Mouse (Mus musculus) spleen, postnatal 0 days (tissue): Measurements from ENCODE around the gene Il24. TPM values are rescaled to one million over a fixed set of nuclear protein-coding genes. Genes with fewer than 3 reads are reported as not detected.

ENCODE experiments used
- polyA plus RNA-seq: library from polyadenylated mRNA; unstranded; fragments of >200 nt; fragmentation: Nextera tagmentation; extraction: Ambion mirVana; gene quantifications from 2 replicates; pipeline ENCODE4 v1.2.1, GENCODE M21; 2015

Il24 gene
- polyA plus RNA-seq: not detected in 2 replicates

DNA sequence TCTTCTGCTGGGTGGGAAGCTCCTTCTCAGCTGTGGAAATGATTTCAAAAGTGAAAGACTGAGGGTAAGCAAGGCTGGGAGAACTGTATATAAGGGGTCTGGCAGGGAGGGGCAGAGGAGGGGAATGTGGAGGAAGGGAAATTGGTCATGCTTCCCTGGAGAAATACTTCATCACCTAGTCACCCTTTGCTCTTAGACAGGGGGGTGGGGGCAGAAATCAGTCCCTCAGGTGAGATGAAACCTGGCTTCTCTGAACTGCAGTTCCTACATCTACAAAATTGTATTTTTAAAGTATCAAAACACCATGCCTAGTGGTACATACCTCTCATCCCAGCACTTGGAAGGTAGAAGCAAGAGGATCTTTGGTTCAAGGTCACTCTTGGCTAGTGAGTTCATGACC, at the start of gene Il24:
TSS of gene Il24 (minus strand) at position 101 of the 400 bp plus-strand sequence.

DNA sequence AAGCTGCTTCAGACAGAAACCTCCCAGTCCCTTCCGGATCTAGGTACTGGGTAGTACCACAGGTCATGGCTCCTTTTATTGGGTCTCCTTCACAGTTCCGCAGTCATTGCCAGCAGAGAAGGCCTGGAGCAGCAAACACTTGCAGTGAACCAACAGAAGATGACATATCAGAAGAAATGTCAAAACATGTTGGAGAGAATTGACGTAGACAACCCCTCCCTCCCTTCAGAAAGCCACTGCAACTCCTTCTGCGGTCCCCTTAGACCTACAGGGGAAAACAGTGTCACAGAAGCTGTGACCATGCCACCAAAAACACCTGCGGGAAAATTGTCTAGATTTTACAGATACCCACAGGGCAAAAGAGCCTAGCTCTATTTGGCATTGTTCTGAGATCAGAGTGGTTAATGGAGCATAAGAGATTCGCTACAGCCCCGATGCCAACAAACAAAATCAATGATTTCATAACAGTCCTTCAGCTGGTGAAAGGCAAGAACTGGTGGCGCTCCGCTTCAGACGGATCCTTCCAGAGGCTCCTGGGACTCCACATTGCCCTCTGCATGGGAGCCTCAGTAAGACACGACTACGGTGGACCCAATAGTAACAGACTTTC, 24.3 kb upstream of the Il24 start, which contains the start of gene Il20:
TSS of gene Il20 (minus strand) at position 51 of the 610 bp plus-strand sequence.

GRCm38 (mm10) chr1:130865541-130866221, 21.6 kb downstream of the Il24 start, which contains the start of gene Fcmr:
TSS of gene Fcmr (plus strand) at chr1:130865669.

Other genes with a start within 250 kb of the Il24 start
- gene C4bp, start 225.8 kb downstream of the Il24 start, polyA plus RNA-seq: 0.08 and 0.23 TPM in 2 replicates
- gene Gm29427, start 171.7 kb downstream of the Il24 start, polyA plus RNA-seq: not detected in 2 replicates
- 29.8 and 33.8 TPM in 2 replicates for gene Yod1, start 170.1 kb downstream of the Il24 start, polyA plus RNA-seq
- 4.0 and 4.6 TPM in 2 replicates for gene Pfkfb2, start 158.2 kb downstream of the Il24 start, polyA plus RNA-seq
- 2.8 and 3.0 TPM in 2 replicates for gene AA986860, start 155.5 kb downstream of the Il24 start, polyA plus RNA-seq
- not detected in 2 replicates for gene Fcamr, start 86.6 kb downstream of the Il24 start, polyA plus RNA-seq
- 0.04 TPM in 1 of 2 replicates, not detected in the other for gene Pigr, start 60.8 kb downstream of the Il24 start, polyA plus RNA-seq
- gene Fcmr, start 21.8 kb downstream of the Il24 start, polyA plus RNA-seq: 3.4 and 3.6 TPM in 2 replicates
- gene Il20, start 24.0 kb upstream of the Il24 start, polyA plus RNA-seq: not detected in 2 replicates
- not detected in 2 replicates for gene Il19, start 52.7 kb upstream of the Il24 start, polyA plus RNA-seq
- not detected in 2 replicates for gene Il10, start 132.4 kb upstream of the Il24 start, polyA plus RNA-seq
- gene Mapkapk2, start 210.4 kb upstream of the Il24 start, polyA plus RNA-seq: 22.0 and 29.0 TPM in 2 replicates